Mouse (Mus musculus) bone marrow macrophage, adult 2 months (primary cell): Measurements from ENCODE around the gene Actn1.

Source experiments
- CTCF ChIP-seq: IDR thresholded peaks from 2 replicates; pipeline ENCODE4 v1.5.1; 2012; ENCODE audit warnings: low read depth, mild to moderate bottlenecking, low read length, moderate library complexity
- POLR2A ChIP-seq: IDR thresholded peaks from 2 replicates; pipeline ENCODE4 v1.6.1; 2012; ENCODE audit warnings: mild to moderate bottlenecking, low read depth, low read length, borderline replicate concordance

- TF ChIP-seq CTCF (no peak), POLR2A (no peak)
These were observed 50.3 kb downstream of the Actn1 start for GRCm38 (mm10) chr12:80209914-80210313.
